Mouse (Mus musculus) lung, postnatal 36 days (tissue): ENCODE measurements around the gene Olfr1323.

Experiments used
- DNase-seq: peaks from one replicate; pipeline ENCODE4 v3.0.0; 2022; ENCODE audit warnings: mixed read lengths

The Olfr1323 gene

DNA sequence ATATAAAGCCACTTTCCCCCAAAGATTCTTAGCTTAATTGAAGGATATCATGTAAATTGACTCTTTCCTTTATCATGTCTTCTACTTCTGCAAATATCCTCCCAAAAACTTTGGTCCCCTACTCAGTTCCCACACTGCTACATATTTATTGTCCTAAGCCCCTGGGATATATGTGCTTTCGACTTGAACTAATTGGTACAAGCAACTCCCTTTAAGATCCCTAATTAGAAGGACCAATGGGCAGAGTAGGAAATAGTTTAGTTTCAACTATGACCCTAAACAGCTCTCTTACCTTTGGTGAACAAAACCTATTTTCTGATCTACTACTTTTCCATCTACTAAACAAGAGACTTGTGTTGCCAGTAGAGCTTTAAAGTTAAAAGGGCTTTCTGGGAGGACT lies at the start of gene Olfr1323:
TSS of gene Olfr1323 (minus strand) at position 101 of the 400 bp plus-strand sequence.
- DNase-seq: no peak

DNA sequence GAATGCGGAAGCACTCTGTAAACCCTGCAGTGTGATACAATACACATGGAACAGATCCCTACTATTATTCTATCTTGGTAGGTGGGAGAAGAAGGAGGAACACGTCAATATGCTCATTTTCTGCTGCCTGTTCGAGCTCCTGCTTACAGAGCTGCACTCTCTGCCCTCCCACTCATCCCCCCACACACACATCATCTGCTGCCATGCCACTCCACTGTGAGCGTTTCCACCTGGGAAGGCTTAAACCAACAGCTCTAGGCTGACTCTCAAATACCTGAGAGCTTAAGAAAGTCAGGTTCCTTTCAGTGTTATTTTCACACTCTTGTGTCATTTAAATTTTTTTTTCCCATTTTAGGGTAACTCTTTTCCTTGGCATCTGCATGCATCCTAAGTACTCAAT lies 6.9 kb downstream of the Olfr1323 start:
- no peak for DNase-seq
